17 mouse cellular contexts compared by ENCODE assay signal in genomic region chr4:88046280-88046679, GRCm38 (mm10). TPM values are rescaled to one million over a fixed set of nuclear protein-coding genes. Genes with fewer than 3 reads are reported as not detected.
DNase-seq lines count a peak whose midpoint lies in the region; ATAC-seq and TF ChIP-seq lines count a peak whose summit lies in the region.
"Had no signal": no experiment of that assay in that cellular context is flagged by ENCODE, and none has a peak within 500 bp of the region (broad histone marks: within the 10 kb centered on the region; RNA-seq: fewer than 3 reads in every experiment).

No protein-coding gene starts in this region.

- no peak overlapping the region for H3K9ac ChIP-seq in lung, postnatal 0 days (replicated peaks; ENCODE audit: low read depth)
- H3K9ac ChIP-seq: liver, embryonic 13.5 days; stomach, embryonic 15.5 days had no signal

- 17% methylated on average over 8 of the region's 8 CpGs for WGBS in spleen, adult 2 months
- WGBS in lung, postnatal 0 days: 45% methylated on average over 8 of the region's 8 CpGs

- H3K27me3 ChIP-seq in spleen, adult 2 months (ENCODE audit: control insufficient read depth, insufficient read depth, low read length): no peaks in the 10 kb centered on the region
- no peaks in the 10 kb centered on the region for H3K27me3 ChIP-seq in lung, postnatal 0 days (replicated peaks; ENCODE audit: insufficient read depth, low read length)
- H3K27me3 ChIP-seq: liver, embryonic 13.5 days; stomach, embryonic 15.5 days had no signal

- H3K4me3 ChIP-seq in spleen, adult 2 months (ENCODE audit: extremely low read depth, insufficient read depth, insufficient read length): peak overlapping the region; percentile 18; the same call in 1 of the 2 replicates
- H3K4me3 ChIP-seq in lung, postnatal 0 days (ENCODE audit: low read depth, low read length): no peak overlapping the region
- H3K4me3 ChIP-seq: liver, embryonic 13.5 days; stomach, embryonic 15.5 days had no signal

- peak overlapping the region; percentile 87 for H3K27ac ChIP-seq in spleen, adult 2 months (ENCODE audit: insufficient read depth, low read length)
- no peak overlapping the region for H3K27ac ChIP-seq in lung, postnatal 0 days (ENCODE audit: low read length)
- H3K27ac ChIP-seq: liver, embryonic 13.5 days; macrophage; stomach, embryonic 15.5 days had no signal

- H3K9me3 ChIP-seq in lung, postnatal 0 days (ENCODE audit: low read length): no peaks in the 10 kb centered on the region
- H3K9me3 ChIP-seq: liver, embryonic 13.5 days; stomach, embryonic 15.5 days had no signal

- no peak overlapping the region for H3K4me2 ChIP-seq in lung, postnatal 0 days (replicated peaks; ENCODE audit: low read depth, low read length)
- H3K4me2 ChIP-seq: liver, embryonic 13.5 days; stomach, embryonic 15.5 days had no signal

- H3K36me3 ChIP-seq in spleen, adult 2 months (ENCODE audit: control insufficient read depth, insufficient read depth, low read length): no peaks in the 10 kb centered on the region
- H3K36me3 ChIP-seq in lung, postnatal 0 days (ENCODE audit: insufficient read depth, low read length): no peaks in the 10 kb centered on the region
- H3K36me3 ChIP-seq: liver, embryonic 13.5 days; stomach, embryonic 15.5 days had no signal

- no peak for TF ChIP-seq EP300 in lung, postnatal 0 days (IDR thresholded peaks at IDR 0.05)

- H3K4me1 ChIP-seq in spleen, adult 2 months (ENCODE audit: control insufficient read depth, insufficient read depth, insufficient read length): peaks cover 9% of the 10 kb centered on the region; the same call in 1 of the 2 replicates
- no peaks in the 10 kb centered on the region for H3K4me1 ChIP-seq in lung, postnatal 0 days (ENCODE audit: insufficient read depth, low read depth, low read length)
- H3K4me1 ChIP-seq: liver, embryonic 13.5 days; stomach, embryonic 15.5 days had no signal

- ATAC-seq in common myeloid progenitor, adult 5-6 weeks (replicated peaks; ENCODE audit: low read depth, poor library complexity, severe bottlenecking): peak; percentile 36; the same call in 1 of the 2 replicates
- ATAC-seq in lung, postnatal 0 days: no peak

- TF ChIP-seq POLR2A in spleen, adult 2 months (IDR thresholded peaks at IDR 0.05; ENCODE audit: low read depth, low read length): no peak

- no peak for TF ChIP-seq CTCF in spleen, adult 2 months (IDR thresholded peaks at IDR 0.05; ENCODE audit: extremely low read depth, insufficient read depth, insufficient read length, insufficient replicate concordance)
- no peak for TF ChIP-seq CTCF in lung, postnatal 0 days (IDR thresholded peaks at IDR 0.05)

- peak in 1 of 2 experiments; percentile 20 for DNase-seq in spleen, adult 2 months (ENCODE audit: low read depth in 1 of 2, low spot score in 2 of 2)
- no peak for DNase-seq in spleen, adult 12 weeks (ENCODE audit: low spot score)
- DNase-seq in natural killer cell, adult 2 months (ENCODE audit: low spot score in 2 of 2): peak; percentile 56 to 59
- peak; percentile 56 for DNase-seq in thymus, postnatal 4 days
- DNase-seq in embryo, embryonic 11 days: no peak
- no peak for DNase-seq in lung, postnatal 0 days (ENCODE audit: low spot score)
- no peak for DNase-seq in layer of hippocampus, adult 9-10 months (ENCODE audit: low spot score)
- DNase-seq: adrenal gland, adult 8-10 months; cerebellum, postnatal 14 days; heart, adult 18-20 months; heart, postnatal 14 days; kidney, postnatal 10 days; left cerebral cortex, postnatal 4 days; liver, embryonic 13.5 days had no signal

RNA-seq across cellular contexts. Expression of gene Mllt3, which starts 13.1 kb away (rescaled TPM):
- polyA plus RNA-seq in spleen, adult 2 months (2012; rRNA removed): 4.1 and 5.8 TPM in 2 replicates
- 30.6 and 31.7 TPM in 2 replicates for total RNA-seq in common myeloid progenitor, adult 5-6 weeks (2017)
- polyA plus RNA-seq in lung, postnatal 0 days (2015; fragmentation: Nextera tagmentation; extraction: Ambion mirVana): 32.7 and 37.0 TPM in 2 replicates

RNA-seq across cellular contexts. Expression of gene Focad, which starts 48.1 kb away (rescaled TPM):
- 4.0 and 4.7 TPM in 2 replicates for polyA plus RNA-seq in spleen, adult 2 months (2012; rRNA removed)
- 23.6 and 23.7 TPM in 2 replicates for total RNA-seq in common myeloid progenitor, adult 5-6 weeks (2017)
- polyA plus RNA-seq in lung, postnatal 0 days (2015; fragmentation: Nextera tagmentation; extraction: Ambion mirVana): 4.8 and 6.3 TPM in 2 replicates

Comparison
In these comparisons a context has a peak if more than half of its experiments do, and no peak if none do; other contexts are left out.
1. DNase-seq: peak in natural killer cell, adult 2 months (2 of 2) and thymus, postnatal 4 days (single experiment); none in spleen, adult 12 weeks (single experiment), embryo, embryonic 11 days (single experiment), lung, postnatal 0 days (single experiment) and layer of hippocampus, adult 9-10 months (single experiment).